Mouse (Mus musculus) urinary bladder, postnatal 14 days (tissue): ENCODE data around the gene Rhpn2.
"Not testable (repeated sequence)": the region's sequence is repeated elsewhere in the genome, so short reads cannot be mapped to it uniquely, and the experiment has no call there.

ENCODE experiments used
- DNase-seq: peaks from one replicate; pipeline ENCODE4 v3.0.0; 2021; ENCODE audit warnings: low spot score

Gene Rhpn2

GRCm38 (mm10) chr7:35333692-35334526, at the start of gene Rhpn2:
Gene Rhpn2 (plus strand): TSS chr7:35334170.
- DNase-seq, result peak; percentile 100

GRCm38 (mm10) chr7:35293464-35293863, 40.5 kb upstream of the Rhpn2 start:
- no peak for DNase-seq

DNA sequence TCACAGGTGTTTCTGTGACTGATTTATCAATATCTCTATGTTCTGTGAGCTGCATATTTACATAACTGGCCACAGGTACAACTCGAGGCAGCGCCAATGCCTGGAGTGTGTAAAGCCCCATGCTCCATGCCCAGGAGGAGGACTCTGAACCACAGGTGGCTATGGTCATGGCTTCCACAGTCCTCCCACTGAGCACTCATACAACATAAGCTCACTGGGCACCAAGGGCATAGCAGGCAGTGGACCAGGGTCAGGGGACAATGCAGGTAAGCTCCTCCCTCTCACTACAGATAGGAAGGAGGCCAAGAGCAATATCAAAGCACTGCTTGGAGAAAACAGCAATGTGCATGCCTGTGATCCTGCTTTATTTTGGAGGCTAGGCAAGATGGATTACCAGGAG, 38.3 kb upstream of the Rhpn2 start:
- no peak for DNase-seq

DNA sequence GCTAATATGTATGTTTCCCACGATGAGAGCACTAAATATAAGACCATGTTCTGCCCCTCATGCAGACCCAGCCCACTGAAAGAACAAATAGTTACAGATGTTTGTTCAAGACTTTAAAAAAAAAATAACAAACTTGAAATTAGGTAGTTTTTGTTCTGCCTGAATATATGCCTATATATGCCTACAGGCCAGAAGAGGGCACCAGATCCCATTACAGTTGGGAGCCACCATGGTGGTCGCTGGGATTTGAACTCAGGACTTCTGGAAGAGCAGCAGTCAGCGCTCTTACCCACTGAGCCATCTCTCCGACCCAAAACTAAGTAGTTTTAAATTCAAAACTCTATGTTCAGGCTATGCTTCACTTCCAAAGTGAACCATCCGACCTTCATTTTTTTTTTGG, 36.1 kb upstream of the Rhpn2 start:
- no peak for DNase-seq

DNA sequence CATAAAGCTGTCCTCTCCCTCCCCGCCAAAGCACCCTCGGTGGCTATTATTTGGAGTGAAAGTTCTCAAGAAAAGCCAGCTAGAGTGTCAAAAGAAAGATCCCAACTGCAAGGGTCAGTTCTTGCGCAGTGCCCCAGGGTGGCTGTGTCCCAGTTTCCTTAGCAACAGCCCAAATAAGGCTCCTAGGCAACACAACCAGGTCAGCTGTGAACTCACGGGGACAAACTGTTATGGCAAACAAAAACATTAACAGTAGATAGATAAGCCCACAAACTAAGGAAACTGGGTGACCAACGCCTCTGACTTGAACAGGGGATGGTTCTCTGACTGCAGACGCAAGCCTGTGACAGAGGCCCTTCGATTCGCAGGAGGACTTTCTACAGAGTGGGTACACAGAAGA, 34.3 kb upstream of the Rhpn2 start:
- DNase-seq, result no peak

DNA sequence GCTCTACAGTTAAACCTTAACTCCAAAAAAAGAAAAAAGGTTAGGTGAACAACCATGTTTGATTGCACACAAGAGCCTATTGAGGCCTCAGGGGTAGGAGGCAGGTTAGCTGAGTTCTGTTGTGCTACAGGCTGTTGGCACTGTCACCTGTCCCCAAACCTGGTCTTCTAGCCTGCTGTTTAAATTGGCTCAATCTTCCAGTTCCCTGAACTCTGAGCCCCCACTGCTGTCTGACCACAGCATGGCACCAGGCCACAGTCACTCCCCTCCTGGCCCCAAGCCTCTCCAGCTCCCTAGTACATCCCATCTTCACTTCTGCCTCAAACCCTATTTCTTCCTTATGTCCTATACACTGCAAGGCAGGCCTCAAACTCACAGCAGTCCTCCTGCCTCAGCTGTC, 33.2 kb upstream of the Rhpn2 start:
- DNase-seq, result no peak

GRCm38 (mm10) chr7:35311214-35311613, 22.8 kb upstream of the Rhpn2 start:
- no peak for DNase-seq

DNA sequence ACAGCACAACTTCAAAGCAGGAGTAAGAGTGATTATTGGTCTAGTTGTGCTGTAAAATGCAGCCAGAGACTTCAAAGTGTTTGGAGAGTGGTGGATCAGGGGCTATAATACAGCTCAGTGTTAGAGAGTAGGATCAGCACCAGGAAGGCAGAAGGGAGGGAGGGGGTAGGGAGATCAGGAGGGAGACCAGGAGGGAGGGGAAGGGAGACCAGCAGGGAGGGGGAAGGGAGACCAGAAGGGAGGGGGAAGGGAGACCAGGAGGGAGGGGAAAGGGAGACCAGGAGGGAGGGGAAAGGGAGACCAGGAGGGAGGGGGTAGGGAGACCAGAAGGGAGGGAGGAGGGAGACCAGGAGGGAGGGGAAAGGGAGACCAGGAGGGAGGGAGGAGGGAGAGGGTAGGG, 19.8 kb upstream of the Rhpn2 start:
- no peak for DNase-seq

DNA sequence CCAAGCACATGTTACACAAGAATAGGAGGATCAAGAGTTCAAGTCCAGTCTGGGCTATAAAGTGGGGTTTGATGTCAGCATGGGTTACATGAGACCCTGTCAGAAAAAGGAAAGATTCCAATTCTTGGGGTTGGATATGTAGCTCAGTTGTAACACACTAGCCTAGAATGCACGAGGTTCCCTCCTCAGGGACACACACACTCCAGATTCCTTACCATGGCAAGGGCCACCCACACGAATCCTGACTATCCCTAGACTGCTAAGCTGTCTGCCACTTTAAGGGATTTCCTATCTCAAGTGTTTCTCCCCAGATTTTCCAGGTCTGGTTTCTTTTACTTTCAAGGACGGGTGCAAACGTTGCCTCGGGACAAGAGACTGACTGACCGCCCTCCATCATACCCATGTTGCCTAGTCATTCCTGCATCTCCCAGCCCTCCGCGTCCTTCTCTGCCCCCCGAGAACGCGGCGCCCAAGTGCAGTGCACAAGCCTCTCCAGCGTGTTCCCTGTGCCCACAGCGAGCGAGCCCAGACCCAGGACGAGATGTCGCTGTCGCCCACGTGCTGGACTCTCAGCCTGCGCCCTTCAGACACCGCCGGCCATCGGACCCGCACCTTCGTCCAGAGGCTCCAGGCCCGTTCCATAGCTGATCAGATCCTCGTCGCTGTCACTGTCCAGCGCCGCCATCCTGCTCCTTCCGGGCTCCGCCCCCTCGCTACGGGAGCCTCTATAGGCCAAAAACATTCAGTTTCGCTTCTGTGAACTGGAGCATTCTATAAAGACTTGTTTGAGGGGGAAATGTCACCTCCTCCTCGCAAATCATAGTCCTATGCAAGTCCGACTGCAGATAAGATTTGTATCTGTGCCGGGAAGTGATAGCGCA, 16.0 kb upstream of the Rhpn2 start, which contains the start of gene Gpatch1:
Gene Gpatch1 (minus strand): TSS at position 712 of the 881 bp plus-strand sequence.
- peak; percentile 95 for DNase-seq

- not testable (repeated sequence) for DNase-seq
Measured at GRCm38 (mm10) chr7:35319221-35319620, 14.7 kb upstream of the Rhpn2 start.

DNA sequence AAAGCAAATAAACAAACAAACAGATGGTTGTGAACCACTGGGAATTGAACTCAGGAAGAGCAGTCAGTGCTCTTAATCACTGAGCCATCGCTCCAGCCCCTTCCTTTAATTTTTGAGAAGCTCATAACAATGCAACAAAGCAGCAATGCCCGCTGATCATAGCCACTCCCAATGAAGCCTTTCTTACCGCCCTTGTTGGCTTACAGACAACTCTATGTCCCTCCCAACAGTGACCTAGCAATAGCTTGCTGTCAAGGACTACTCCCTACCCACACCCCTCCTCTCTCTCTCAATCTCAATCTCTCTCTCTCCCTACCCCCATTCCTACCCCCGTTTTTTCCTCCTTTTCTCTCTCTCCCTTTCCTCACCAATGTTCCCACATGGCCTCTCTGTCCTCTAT, 14.2 kb upstream of the Rhpn2 start:
- DNase-seq, result no peak

DNA sequence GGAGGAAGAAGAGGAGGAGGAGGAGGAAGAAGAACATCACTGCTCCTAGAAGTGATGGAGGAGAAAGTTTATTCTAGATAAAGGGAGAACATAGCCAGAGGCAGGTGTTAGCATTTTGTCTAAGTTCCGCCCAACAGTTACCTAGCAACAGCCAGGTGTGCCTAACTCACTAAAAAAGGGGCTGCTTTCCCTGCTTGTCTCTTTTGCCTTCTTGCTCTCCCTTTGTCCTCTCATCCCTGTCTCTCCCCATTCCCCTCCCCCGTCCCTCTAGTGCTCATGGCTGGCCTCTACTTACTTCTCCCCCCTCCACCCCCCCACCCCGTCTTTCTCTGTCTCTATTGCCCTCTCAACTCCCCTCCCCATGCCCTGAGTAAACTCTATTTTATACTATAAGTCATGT, 11.8 kb upstream of the Rhpn2 start:
- DNase-seq, result no peak

- no peak for DNase-seq
Measured at GRCm38 (mm10) chr7:35322732-35323420, 11.1 kb upstream of the Rhpn2 start.

GRCm38 (mm10) chr7:35331590-35331989, 2.4 kb upstream of the Rhpn2 start:
- no peak for DNase-seq

- DNase-seq, result peak; percentile 44
Measured at GRCm38 (mm10) chr7:35333231-35333651, 729 bp upstream of the Rhpn2 start.

DNA sequence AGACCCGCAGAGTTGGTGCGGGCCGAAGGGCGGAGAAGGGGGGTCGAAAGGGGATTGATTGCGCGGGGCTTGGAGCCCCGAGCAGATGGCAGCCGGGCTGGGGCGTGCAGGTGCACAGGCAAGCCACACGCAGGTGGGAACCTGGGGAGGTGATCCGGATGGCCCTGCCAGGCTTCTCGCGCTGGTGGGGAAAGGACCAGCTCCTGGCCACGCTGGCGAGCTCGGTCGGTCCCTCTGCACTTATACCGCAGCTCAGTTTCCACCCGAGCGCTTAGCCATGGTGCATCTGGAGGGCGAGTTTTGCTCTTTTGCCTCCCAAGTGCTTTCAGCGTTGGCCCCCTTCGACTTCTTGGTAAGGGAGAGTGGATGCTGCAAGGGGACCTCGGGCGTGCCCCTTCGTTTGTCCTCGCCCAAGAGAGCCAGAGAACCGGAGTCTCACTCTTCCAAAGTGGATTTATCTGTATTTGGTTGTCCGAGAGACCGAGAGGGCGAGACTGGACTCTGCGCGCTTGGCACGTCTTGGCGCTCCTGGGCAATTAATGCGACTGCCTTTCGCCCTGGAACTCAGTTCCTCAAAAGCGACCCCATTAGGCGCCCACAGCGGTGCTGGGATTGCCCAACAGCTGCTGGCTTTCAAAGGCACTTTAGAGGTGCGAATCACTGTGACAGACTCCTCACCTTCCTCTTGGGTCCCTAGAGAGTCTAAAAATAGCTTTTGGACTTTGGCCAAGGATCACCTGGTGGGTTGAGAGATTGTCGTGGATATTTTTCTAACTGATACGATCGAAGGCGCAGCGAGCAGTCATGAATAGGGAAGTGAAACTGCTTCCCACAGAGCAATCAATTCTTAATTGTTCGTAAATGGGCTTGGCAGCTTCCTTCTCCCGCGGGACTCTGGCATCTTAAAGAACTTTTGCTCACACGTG, 820 bp downstream of the Rhpn2 start:
- peak; percentile 29 for DNase-seq

- DNase-seq, result no peak
Measured at GRCm38 (mm10) chr7:35340196-35340595, 6.2 kb downstream of the Rhpn2 start.

- peak; percentile 55 for DNase-seq
Measured at GRCm38 (mm10) chr7:35341282-35341681, 7.3 kb downstream of the Rhpn2 start.

DNA sequence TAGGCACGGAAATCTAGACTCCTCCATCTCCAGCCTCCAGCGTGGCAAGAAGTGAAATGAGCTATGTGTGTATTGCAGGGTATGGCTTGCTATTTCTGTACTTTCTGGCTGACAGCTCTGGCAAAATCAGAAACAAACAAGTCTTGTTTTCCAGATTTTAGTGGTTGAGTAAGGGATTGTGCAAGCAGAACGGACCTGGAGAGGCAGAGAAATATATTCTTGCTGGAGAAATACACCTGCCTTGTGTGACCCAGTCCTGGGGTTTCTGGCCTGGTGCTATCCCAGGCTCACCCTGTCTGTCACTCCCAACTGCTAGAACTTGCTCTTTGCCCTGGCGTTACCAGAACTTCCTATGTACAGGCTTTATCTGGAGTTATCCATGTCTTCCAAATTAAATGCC, 8.5 kb downstream of the Rhpn2 start:
- DNase-seq, result no peak

DNA sequence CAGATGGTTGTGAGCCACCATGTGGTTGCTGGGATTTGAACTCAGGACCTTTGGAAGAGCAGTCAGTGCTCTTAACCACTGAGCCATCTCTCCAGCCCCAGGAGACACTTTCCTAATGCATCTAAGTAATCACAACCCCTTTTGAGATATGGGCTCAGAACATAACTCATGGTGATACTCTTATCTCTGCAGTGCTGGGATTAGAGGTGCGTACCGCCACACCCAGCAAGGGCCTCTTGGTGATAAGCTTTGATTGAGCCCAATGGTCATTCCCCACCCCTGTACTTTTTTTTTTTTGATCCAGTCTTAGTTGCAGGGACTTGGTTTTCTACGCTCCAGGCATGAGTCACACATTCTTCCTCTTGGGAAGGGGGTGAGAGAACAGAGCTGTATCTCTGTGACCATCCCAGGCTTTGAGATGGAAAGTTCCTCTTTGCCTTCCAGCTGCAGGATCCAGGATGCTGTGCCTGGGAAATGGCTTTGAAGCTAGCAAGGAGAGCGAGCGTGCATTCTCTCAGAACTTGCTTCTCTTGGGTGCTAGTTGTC, 10.9 kb downstream of the Rhpn2 start:
- DNase-seq, result no peak
